Mouse (Mus musculus): Measurements from ENCODE around the gene Mllt10.

GRCm38 (mm10) chr2:18183079-18183478 lies 128.0 kb downstream of the Mllt10 start:
- TF ChIP-seq CTCF (IDR thresholded peaks at IDR 0.05) (no peak), POLR2A (IDR thresholded peaks at IDR 0.05; ENCODE audit: insufficient read depth, low read depth, low read length) (no peak), EP300 (IDR thresholded peaks at IDR 0.05; ENCODE audit: insufficient read depth, low read depth, low read length) (no peak)
